ENCODE assay signal across 17 mouse cellular contexts in genomic region chr6:22000086-22000485, GRCm38 (mm10). TPM values are rescaled to one million over a fixed set of nuclear protein-coding genes. Genes with fewer than 3 reads are reported as not detected.
DNase-seq lines count a peak whose midpoint lies in the region; ATAC-seq and TF ChIP-seq lines count a peak whose summit lies in the region.
"Had no signal": no experiment of that assay in that cellular context is flagged by ENCODE, and none has a peak within 500 bp of the region (broad histone marks: within the 10 kb centered on the region; RNA-seq: fewer than 3 reads in every experiment).

No protein-coding gene starts in this region.

- H3K4me1 ChIP-seq in kidney, postnatal 0 days (replicated peaks; ENCODE audit: insufficient read depth, low read length) = peaks cover 21% of the 10 kb centered on the region; the same call in 1 of the 2 replicates
- H3K4me1 ChIP-seq in liver, embryonic 15.5 days (replicated peaks) = peaks cover 20% of the 10 kb centered on the region
- H3K4me1 ChIP-seq: forebrain, embryonic 13.5 days had no signal

- H3K9ac ChIP-seq in kidney, postnatal 0 days (ENCODE audit: low read depth, low read length) = no peak overlapping the region
- H3K9ac ChIP-seq in liver, embryonic 15.5 days = no peak overlapping the region
- H3K9ac ChIP-seq: forebrain, embryonic 13.5 days; hindbrain, embryonic 14.5 days; intestine, embryonic 15.5 days; limb, embryonic 13.5 days had no signal

- H3K4me3 ChIP-seq in gastrocnemius, adult 2 months = peak overlapping the region; percentile 45
- H3K4me3 ChIP-seq in kidney, postnatal 0 days (replicated peaks; ENCODE audit: low read depth, low read length) = no peak overlapping the region
- H3K4me3 ChIP-seq in liver, embryonic 15.5 days (replicated peaks) = no peak overlapping the region
- H3K4me3 ChIP-seq: forebrain, embryonic 13.5 days; intestine, embryonic 15.5 days; limb, embryonic 13.5 days had no signal

- peak; percentile 71 for ATAC-seq in kidney, postnatal 0 days (replicated peaks; ENCODE audit: low FRiP score, low read depth)
- 0 out of 2 replicates have a peak, but pooled peaks have one; percentile 18 for ATAC-seq in liver, embryonic 15.5 days (ENCODE audit: insufficient read depth)
- ATAC-seq in megakaryocyte-erythroid progenitor cell, adult 5-6 weeks (replicated peaks; ENCODE audit: low FRiP score, low TSS enrichment, poor library complexity, severe bottlenecking) = no peak
- ATAC-seq: forebrain, embryonic 13.5 days; intestine, embryonic 15.5 days had no signal

- WGBS in kidney, postnatal 0 days = 15% methylated on average over 6 of the region's 6 CpGs
- WGBS in liver, embryonic 15.5 days (ENCODE audit: insufficient replicate concordance) = 42% methylated on average over 6 of the region's 6 CpGs

- intact Hi-C loops in gastrocnemius, adult 2 months (cut with DNase I) = no loop called here

- no peak for TF ChIP-seq CTCF in gastrocnemius, adult 2 months (IDR thresholded peaks at IDR 0.05)
- TF ChIP-seq CTCF in kidney, postnatal 0 days (IDR thresholded peaks at IDR 0.05; ENCODE audit: low read depth) = no peak

- no peaks in the 10 kb centered on the region for H3K9me3 ChIP-seq in kidney, postnatal 0 days (replicated peaks; ENCODE audit: low read length)
- no peaks in the 10 kb centered on the region for H3K9me3 ChIP-seq in liver, embryonic 15.5 days (replicated peaks)
- H3K9me3 ChIP-seq: forebrain, embryonic 13.5 days; intestine, embryonic 15.5 days; limb, embryonic 13.5 days had no signal

- peak overlapping the region; percentile 89 for H3K27ac ChIP-seq in gastrocnemius, adult 2 months
- peak overlapping the region; percentile 67; the same call in 1 of the 2 replicates for H3K27ac ChIP-seq in kidney, postnatal 0 days
- H3K27ac ChIP-seq in liver, embryonic 15.5 days (replicated peaks) = no peak overlapping the region
- H3K27ac ChIP-seq: forebrain, embryonic 13.5 days; hindbrain, embryonic 14.5 days; intestine, embryonic 15.5 days had no signal

- no peaks in the 10 kb centered on the region for H3K27me3 ChIP-seq in kidney, postnatal 0 days (ENCODE audit: insufficient read depth, low read length)
- H3K27me3 ChIP-seq in liver, embryonic 15.5 days = no peaks in the 10 kb centered on the region
- H3K27me3 ChIP-seq: intestine, embryonic 15.5 days; limb, embryonic 13.5 days had no signal

- no peaks in the 10 kb centered on the region for H3K36me3 ChIP-seq in kidney, postnatal 0 days (ENCODE audit: insufficient read depth, low read length)
- no peaks in the 10 kb centered on the region for H3K36me3 ChIP-seq in liver, embryonic 15.5 days (replicated peaks)
- H3K36me3 ChIP-seq: intestine, embryonic 15.5 days had no signal

- H3K4me2 ChIP-seq in kidney, postnatal 0 days (ENCODE audit: low read length) = no peak overlapping the region
- no peak overlapping the region for H3K4me2 ChIP-seq in liver, embryonic 15.5 days
- H3K4me2 ChIP-seq: forebrain, embryonic 13.5 days; hindbrain, embryonic 14.5 days had no signal

- peak; percentile 72 for DNase-seq in gastrocnemius, adult 2 months
- no peak for DNase-seq in gastrocnemius, postnatal 25 days
- peak; percentile 93 for DNase-seq in kidney, postnatal 0 days (ENCODE audit: low spot score)
- no peak for DNase-seq in kidney, postnatal 36 days
- DNase-seq in embryo, embryonic 11 days = peak; percentile 53
- no peak for DNase-seq in layer of hippocampus, adult 8-10 months (ENCODE audit: low spot score in 2 of 2)
- DNase-seq: adrenal gland, adult 8-10 months; cerebellum, adult 18-20 months; heart, postnatal 10 days; right cerebral cortex, adult 18-20 months; thymus, adult 18-20 months had no signal

RNA-seq across cellular contexts. Expression of gene Cped1, which starts 14.4 kb away (rescaled TPM):
- 10 to 100 TPM; 22.4 to 24.5 TPM for total RNA-seq in gastrocnemius, adult 2 months (2021)
- total RNA-seq in gastrocnemius, postnatal 25 days (2021) = 10 to 100 TPM; 16.8 to 22.7 TPM
- polyA plus RNA-seq in kidney, postnatal 0 days (2015; fragmentation: Nextera tagmentation; extraction: Ambion mirVana) = 22.3 and 23.0 TPM in 2 replicates
- 3.7 and 3.9 TPM in 2 replicates for polyA plus RNA-seq in liver, embryonic 15.5 days (2015; fragmentation: Nextera tagmentation; extraction: Ambion mirVana)
- total RNA-seq in layer of hippocampus, adult 8-10 months (2022) = 1 to 10 TPM; 2.7 to 4.1 (median 3.1) TPM
- total RNA-seq in megakaryocyte-erythroid progenitor cell, adult 5-6 weeks (2014; fragmentation: Nextera tagmentation) = 3.2 and 3.8 TPM in 2 replicates
- total RNA-seq in megakaryocyte-erythroid progenitor cell, adult 5-6 weeks (2017) = 0.42 and 0.91 TPM in 2 replicates

RNA-seq across cellular contexts. Expression of gene Ing3, which starts 50.7 kb away (rescaled TPM):
- total RNA-seq in gastrocnemius, adult 2 months (2021) = 1 to 10 TPM; 9.1 to 9.8 TPM
- 10 to 100 TPM in 1 of 2 experiments, 1 to 10 TPM in 1; 9.3 to 10.2 TPM for total RNA-seq in gastrocnemius, postnatal 25 days (2021)
- 60.4 and 61.8 TPM in 2 replicates for polyA plus RNA-seq in kidney, postnatal 0 days (2015; fragmentation: Nextera tagmentation; extraction: Ambion mirVana)
- polyA plus RNA-seq in liver, embryonic 15.5 days (2015; fragmentation: Nextera tagmentation; extraction: Ambion mirVana) = 15.2 and 16.7 TPM in 2 replicates
- 10 to 100 TPM; 21.2 to 27.5 (median 26.0) TPM for total RNA-seq in layer of hippocampus, adult 8-10 months (2022)
- 13.8 and 17.2 TPM in 2 replicates for total RNA-seq in megakaryocyte-erythroid progenitor cell, adult 5-6 weeks (2014; fragmentation: Nextera tagmentation)
- 24.2 and 29.4 TPM in 2 replicates for total RNA-seq in megakaryocyte-erythroid progenitor cell, adult 5-6 weeks (2017)

Comparison
In these comparisons a context has a peak if more than half of its experiments do, and no peak if none do; other contexts are left out.
1. DNase-seq: peak in gastrocnemius, adult 2 months (single experiment), kidney, postnatal 0 days (single experiment) and embryo, embryonic 11 days (single experiment); none in gastrocnemius, postnatal 25 days (single experiment), kidney, postnatal 36 days (0 of 2) and layer of hippocampus, adult 8-10 months (0 of 2).